Mouse (Mus musculus) cortical plate, adult 2 months (tissue): Measurements from ENCODE around the gene Ptpdc1.

Experiments used
- CTCF ChIP-seq: fragments of 200-500 bp; IDR thresholded peaks from 2 replicates; pipeline ENCODE4 v1.5.1; 2011; ENCODE audit warnings: mild to moderate bottlenecking, control low read depth, low read length; ENCODE audit not compliant: insufficient read depth; ENCODE audit errors: extremely low read depth
- POLR2A ChIP-seq: fragments of 200-500 bp; IDR thresholded peaks from 2 replicates; pipeline ENCODE4 v1.6.1; 2011; ENCODE audit warnings: mild to moderate bottlenecking, low read length, control low read depth; ENCODE audit not compliant: insufficient read depth; ENCODE audit errors: extremely low read depth

DNA sequence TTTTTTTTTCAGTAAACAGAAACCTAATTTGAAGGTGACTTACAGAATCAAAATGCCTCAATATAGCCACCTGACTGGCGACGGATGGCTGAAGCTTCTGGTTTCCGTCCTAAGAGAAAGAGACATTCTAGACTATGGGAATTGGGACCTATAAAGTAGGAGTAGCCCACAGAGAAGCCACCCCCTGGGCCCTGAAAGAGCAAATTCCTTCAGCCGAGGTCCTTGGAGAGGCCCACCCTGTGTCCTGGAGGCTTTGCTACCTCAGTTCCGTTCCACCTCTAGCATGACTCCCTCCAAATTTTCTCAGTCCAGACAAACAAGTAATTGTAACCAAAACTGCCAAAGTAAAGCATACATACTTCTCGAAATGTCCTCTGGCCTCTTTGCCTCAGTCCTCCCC, 77.8 kb downstream of the Ptpdc1 start:
- TF ChIP-seq POLR2A (no peak), CTCF (no peak)
